In genomic region chr2:158956888-158957287, GRCm38 (mm10) we compare ENCODE assay signal across 26 mouse cellular contexts.
DNase-seq lines count a peak whose midpoint lies in the region; ATAC-seq lines count a peak whose summit lies in the region.
"Had no signal": no experiment of that assay in that cellular context is flagged by ENCODE, and none has a peak within 500 bp of the region (broad histone marks: within the 10 kb centered on the region; RNA-seq: fewer than 3 reads in every experiment).

No protein-coding gene starts in this region.

- peak; percentile 80 for ATAC-seq in forebrain, embryonic 14.5 days
- ATAC-seq in hindbrain, embryonic 12.5 days (ENCODE audit: low FRiP score), result peak; percentile 76
- ATAC-seq in monocyte, adult 5-6 weeks (replicated peaks; ENCODE audit: insufficient number of reproducible peaks, low FRiP score, low TSS enrichment, poor library complexity, severe bottlenecking), result no peak
- ATAC-seq: CD4-positive, CD25-positive, alpha-beta regulatory T cell, adult 4 months; intestine, postnatal 0 days; lung, postnatal 0 days had no signal

- H3K36me3 ChIP-seq in forebrain, embryonic 14.5 days (ENCODE audit: control insufficient read depth, insufficient read depth, low read length), result no peaks in the 10 kb centered on the region
- H3K36me3 ChIP-seq in hindbrain, embryonic 12.5 days, result no peaks in the 10 kb centered on the region
- H3K36me3 ChIP-seq: embryonic facial prominence, embryonic 10.5 days; heart, embryonic 13.5 days; kidney, embryonic 15.5 days; limb, embryonic 10.5 days; midbrain, embryonic 10.5 days had no signal

- H3K4me3 ChIP-seq in forebrain, embryonic 14.5 days (ENCODE audit: low read depth, low read length), result no peak overlapping the region
- no peak overlapping the region for H3K4me3 ChIP-seq in hindbrain, embryonic 12.5 days
- H3K4me3 ChIP-seq: embryonic facial prominence, embryonic 10.5 days; heart, adult 2 months; heart, embryonic 13.5 days; kidney, embryonic 15.5 days; limb, embryonic 10.5 days; midbrain, embryonic 10.5 days had no signal

- peak; percentile 29 to 34 for DNase-seq in right cerebral cortex, postnatal 10 days (ENCODE audit: low spot score in 2 of 2)
- no peak for DNase-seq in right cerebral cortex, postnatal 25 days
- peak; percentile 70 for DNase-seq in forebrain, embryonic 14.5 days (ENCODE audit: low spot score)
- no peak for DNase-seq in testis, postnatal 14 days (ENCODE audit: low spot score)
- DNase-seq in thymus, postnatal 10 days (ENCODE audit: low spot score in 2 of 2), result no peak
- no peak for DNase-seq in cerebellum, postnatal 10 days
- DNase-seq: cerebellum, adult 18-20 months; cerebellum, postnatal 25 days; gastrocnemius, postnatal 25 days; heart, adult 2 months; heart, postnatal 14 days; layer of hippocampus, adult 9-11 months; right cerebral cortex, postnatal 14 days; spleen, adult 18-20 months; thymus, postnatal 14 days had no signal

- peaks cover 7% of the 10 kb centered on the region for H3K4me1 ChIP-seq in forebrain, embryonic 14.5 days (ENCODE audit: control insufficient read depth, insufficient read depth, low read length)
- no peaks in the 10 kb centered on the region for H3K4me1 ChIP-seq in hindbrain, embryonic 12.5 days
- H3K4me1 ChIP-seq: embryonic facial prominence, embryonic 10.5 days; heart, embryonic 13.5 days; kidney, embryonic 15.5 days; midbrain, embryonic 10.5 days had no signal

- H3K4me2 ChIP-seq in forebrain, embryonic 14.5 days (ENCODE audit: low read length), result no peak overlapping the region
- H3K4me2 ChIP-seq in hindbrain, embryonic 12.5 days (replicated peaks), result no peak overlapping the region
- H3K4me2 ChIP-seq: heart, embryonic 13.5 days; kidney, embryonic 15.5 days had no signal

- H3K27me3 ChIP-seq in forebrain, embryonic 14.5 days (replicated peaks; ENCODE audit: control insufficient read depth, insufficient read depth, low read length), result no peaks in the 10 kb centered on the region
- peaks cover 3% of the 10 kb centered on the region; the same call in 1 of the 2 replicates for H3K27me3 ChIP-seq in hindbrain, embryonic 12.5 days
- H3K27me3 ChIP-seq: heart, embryonic 13.5 days; kidney, embryonic 15.5 days had no signal

- H3K9me3 ChIP-seq in forebrain, embryonic 14.5 days (replicated peaks; ENCODE audit: control insufficient read depth, low read length), result no peaks in the 10 kb centered on the region
- no peaks in the 10 kb centered on the region for H3K9me3 ChIP-seq in hindbrain, embryonic 12.5 days (replicated peaks)
- H3K9me3 ChIP-seq: embryonic facial prominence, embryonic 10.5 days; heart, embryonic 13.5 days; kidney, embryonic 15.5 days; limb, embryonic 10.5 days; midbrain, embryonic 10.5 days had no signal

- H3K27ac ChIP-seq in forebrain, embryonic 14.5 days (ENCODE audit: low read depth, low read length), result no peak overlapping the region
- H3K27ac ChIP-seq in hindbrain, embryonic 12.5 days, result no peak overlapping the region
- H3K27ac ChIP-seq: embryonic facial prominence, embryonic 10.5 days; heart, adult 2 months; heart, embryonic 13.5 days; kidney, embryonic 15.5 days; limb, embryonic 10.5 days; macrophage; midbrain, embryonic 10.5 days had no signal

- 32% methylated on average over 11 of the region's 11 CpGs for WGBS in forebrain, embryonic 14.5 days
- WGBS in hindbrain, embryonic 12.5 days, result 36% methylated on average over 11 of the region's 11 CpGs

- no peak overlapping the region for H3K9ac ChIP-seq in forebrain, embryonic 14.5 days (ENCODE audit: low read length)
- H3K9ac ChIP-seq in hindbrain, embryonic 12.5 days, result no peak overlapping the region
- H3K9ac ChIP-seq: heart, embryonic 13.5 days; kidney, embryonic 15.5 days had no signal

Comparison
In these comparisons a context has a peak if more than half of its experiments do, and no peak if none do; other contexts are left out.
1. DNase-seq: peak in right cerebral cortex, postnatal 10 days (2 of 2) and forebrain, embryonic 14.5 days (single experiment); none in right cerebral cortex, postnatal 25 days (single experiment), testis, postnatal 14 days (single experiment), thymus, postnatal 10 days (0 of 2) and cerebellum, postnatal 10 days (0 of 2).